Mouse (Mus musculus) embryo, embryonic 11.5 days (tissue): ENCODE results near the gene Mpp2.
A peak's percentile ranks its signal among the peaks of the same experiment; 100 is the strongest.

Source experiments
- DNase-seq: peaks from one replicate; pipeline ENCODE4 v3.0.0-alpha.2; 2012; ENCODE audit warnings: low read depth, low spot score

Mpp2 gene

DNA sequence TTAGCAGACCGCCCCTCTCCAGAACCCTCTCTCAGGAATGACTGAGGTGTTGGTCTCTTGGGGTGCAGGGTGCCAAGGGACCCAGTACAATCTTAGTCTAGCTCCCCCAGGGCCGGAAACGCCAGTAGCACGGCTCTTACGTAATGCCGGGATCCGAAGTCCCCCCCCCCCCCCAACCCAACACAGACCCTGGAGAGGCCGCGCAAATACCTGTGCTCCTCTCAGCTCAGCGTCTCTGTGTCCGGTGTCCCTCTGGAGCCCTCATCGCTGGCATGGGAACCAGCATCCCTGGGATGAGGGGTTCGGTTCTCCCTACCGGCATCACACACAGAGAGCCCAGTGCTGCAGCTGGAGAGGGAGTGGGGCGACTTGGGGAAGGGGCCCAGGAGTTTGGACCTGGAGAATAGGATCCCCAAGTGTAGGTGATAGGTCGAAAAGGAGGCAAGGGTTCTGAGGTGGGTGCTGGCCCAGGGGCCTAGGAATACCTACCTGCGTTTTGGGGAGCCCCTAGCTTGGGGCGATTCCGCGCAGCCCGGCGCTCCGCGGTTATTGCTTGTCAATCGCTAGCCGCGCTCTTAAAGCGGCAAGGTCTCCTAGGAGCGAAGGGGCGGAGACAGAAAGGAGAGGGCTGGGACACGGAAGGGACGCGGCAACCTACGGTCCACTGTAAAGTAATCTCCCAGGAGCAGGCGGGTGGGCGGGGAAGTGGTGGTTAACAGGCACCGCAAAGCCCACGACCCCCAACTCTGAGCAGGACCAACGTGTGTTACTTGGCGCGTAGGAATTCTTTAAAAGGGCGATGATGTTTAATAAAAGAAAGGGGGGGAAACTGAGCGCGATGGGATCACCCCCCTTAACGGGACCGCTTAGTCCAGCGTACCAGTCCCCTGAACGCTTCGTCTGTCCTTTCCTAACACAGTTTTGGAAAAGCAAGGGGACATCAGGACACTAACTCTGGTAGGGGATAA lies at the start of gene Mpp2:
Gene Mpp2, minus strand, starts transcription at position 585 of the 968 bp plus-strand sequence.
- DNase-seq = peak; percentile 77

DNA sequence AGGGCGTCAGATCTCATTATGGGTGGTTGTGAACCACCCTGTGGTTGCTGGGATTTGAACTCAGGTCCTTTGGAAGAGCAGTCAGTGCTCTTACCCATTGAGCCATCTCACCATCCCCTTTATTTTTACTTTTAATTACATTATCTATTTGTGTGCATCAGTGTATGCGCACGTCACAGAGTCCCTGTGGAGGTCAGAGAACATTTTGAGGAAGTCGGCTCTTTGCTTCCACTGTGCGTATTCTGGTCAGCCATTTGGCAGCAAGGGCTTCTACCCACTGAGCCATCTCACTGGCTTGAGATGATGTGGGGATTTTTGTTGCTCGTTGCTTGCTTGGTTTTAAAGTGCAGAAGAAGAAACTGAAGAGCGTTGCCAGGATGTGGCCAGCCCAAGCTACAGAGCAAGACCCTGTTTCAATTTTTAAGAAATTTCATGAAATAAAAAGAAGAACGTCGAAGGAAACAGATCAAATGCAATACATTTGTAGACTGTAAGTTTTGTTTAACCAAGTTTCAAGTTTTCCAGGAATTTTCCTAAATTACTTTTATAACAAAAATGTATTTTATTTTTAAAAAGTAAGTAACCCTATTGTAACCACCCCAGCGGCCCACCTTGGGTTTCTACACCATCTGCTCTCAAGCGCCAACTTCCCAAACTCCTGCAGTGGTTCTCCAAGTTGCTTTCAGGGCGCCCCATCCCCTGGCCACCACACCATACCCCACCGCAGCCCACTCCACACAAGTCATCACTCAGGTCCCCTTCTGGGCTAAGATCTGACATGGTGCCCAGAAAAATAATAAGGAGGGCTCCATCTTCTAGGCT lies 49.5 kb upstream of the Mpp2 start:
- DNase-seq = no peak

GRCm38 (mm10) chr11:102134516-102134915 lies 46.2 kb upstream of the Mpp2 start:
- DNase-seq = no peak

DNA sequence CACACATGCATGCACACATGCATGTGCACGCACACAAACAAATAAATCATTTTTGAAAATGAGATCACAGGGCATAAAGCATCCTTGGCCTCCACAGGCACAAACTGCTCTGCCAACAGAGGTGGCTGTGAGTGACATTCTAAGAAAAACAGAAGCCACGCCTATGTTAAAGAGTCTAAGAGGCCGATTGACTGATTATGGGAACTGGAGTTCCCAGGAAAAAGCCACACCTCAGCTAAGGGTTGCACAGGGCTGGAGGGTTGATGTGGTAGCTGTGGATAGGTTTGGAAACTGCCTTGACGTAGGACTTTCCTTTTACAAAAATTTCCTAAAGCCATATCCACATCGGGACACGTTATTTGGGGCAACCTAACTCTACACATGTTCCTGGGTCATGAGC lies 29.1 kb upstream of the Mpp2 start:
- no peak for DNase-seq

DNA sequence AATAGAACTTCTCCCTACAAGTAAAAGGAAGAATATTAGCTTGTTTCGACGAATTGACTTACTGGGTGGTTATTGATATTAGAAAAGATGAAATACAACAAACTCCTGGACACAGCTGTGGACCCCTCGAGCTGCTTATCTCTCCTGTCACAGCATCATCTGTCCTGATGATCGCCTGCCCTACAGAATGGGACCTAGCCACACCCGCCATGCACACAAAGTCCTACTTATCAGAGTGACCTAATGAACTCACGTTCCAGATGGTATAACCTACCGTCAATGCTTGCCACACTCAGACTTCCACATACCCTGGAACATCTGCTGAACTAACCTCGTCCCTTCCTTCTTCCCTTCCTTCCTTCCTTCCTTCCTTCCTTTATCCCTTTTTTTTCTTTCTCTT lies 27.9 kb upstream of the Mpp2 start:
- DNase-seq = no peak

DNA sequence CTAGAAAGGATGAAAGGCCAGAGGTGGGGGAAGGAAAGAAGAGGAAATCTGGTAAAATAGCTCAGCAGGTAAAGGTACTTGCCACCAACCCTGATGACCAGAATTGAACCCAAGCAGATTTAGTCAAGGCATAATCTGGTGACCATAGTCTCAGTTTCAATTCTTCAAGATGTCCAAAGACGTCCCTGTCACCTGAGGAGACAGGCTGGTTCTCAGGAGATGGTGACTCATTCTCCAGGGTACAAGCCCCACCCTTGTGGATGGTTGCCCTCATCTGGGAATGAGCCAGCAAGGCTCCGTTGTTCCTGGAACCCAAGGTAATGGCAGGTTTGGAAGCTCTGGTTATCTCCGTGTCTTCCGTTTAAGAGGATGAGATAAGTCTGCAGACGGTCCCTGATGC lies 23.3 kb upstream of the Mpp2 start:
- no peak for DNase-seq

DNA sequence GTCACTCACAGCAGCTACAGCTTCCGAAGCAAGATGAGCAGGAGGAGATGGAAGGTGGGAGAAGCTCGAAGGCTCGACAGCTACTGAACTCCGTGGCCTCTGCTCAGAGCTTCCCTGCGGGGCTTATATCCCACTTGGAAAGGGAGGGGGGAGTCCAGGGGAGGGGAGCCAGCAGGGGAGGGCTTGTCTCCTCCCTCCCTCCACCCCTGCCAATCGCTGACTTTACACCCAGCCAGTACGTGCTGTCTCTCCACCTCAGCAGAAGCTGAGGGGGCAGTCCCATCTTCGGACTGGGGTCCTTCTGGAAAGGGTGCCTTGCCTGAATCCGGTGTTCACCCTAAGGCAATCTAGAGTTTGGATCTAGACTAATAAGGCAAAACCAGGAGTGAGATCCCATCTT lies 19.4 kb upstream of the Mpp2 start, which contains the start of gene Pyy:
Gene Pyy, minus strand, starts transcription at position 101 of the 400 bp plus-strand sequence.
- DNase-seq = no peak

- DNase-seq = no peak
Measured at GRCm38 (mm10) chr11:102106911-102107310, 18.6 kb upstream of the Mpp2 start.

GRCm38 (mm10) chr11:102102485-102103258 lies 14.4 kb upstream of the Mpp2 start:
- peak; percentile 81 for DNase-seq

GRCm38 (mm10) chr11:102101219-102101618 lies 12.9 kb upstream of the Mpp2 start, which contains the start of gene Ppy:
TSS of gene Ppy (minus strand) at chr11:102101319.
- no peak for DNase-seq

- peak; percentile 88 for DNase-seq
Measured at GRCm38 (mm10) chr11:102096887-102097391, 8.6 kb upstream of the Mpp2 start.

DNA sequence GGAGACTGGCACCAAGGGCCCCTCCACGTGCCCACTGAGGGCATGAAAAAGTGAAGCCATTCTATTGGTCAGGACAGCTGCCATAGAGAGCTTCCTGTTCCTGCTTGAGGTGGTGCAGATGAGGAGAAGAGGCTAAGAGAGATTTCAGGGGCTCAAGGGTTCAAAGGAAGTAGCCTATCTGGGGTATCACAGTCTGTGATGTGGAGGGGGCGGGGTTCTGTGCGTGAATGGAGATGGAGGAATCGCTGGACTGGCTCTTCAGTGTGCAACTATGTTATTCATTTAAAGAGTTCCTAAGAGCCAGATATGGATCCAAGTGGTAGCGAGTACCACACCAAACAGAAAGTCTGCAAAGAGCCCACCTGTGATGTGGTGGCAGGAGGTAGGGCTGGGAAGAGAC lies 8.1 kb upstream of the Mpp2 start:
- no peak for DNase-seq

DNA sequence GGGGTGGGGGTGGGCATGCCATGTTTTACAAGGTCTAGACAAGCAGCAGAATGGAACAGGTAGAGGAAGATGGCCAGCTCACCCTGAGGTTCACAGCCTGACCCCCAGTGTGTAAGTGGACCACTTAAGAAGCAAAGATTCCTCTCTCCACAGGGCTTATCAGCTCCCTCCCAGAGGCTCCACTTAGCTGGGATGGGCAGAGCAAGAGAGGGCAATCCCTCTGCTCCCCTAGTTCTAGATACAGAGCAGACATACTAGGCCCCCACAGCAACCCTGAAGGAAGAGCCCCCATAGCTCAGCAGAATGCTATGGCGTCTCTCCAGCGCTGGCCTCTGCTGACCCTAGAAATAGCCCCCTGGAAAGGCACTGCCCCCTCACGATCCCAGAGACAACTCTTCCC lies 7.4 kb upstream of the Mpp2 start:
- DNase-seq = no peak

DNA sequence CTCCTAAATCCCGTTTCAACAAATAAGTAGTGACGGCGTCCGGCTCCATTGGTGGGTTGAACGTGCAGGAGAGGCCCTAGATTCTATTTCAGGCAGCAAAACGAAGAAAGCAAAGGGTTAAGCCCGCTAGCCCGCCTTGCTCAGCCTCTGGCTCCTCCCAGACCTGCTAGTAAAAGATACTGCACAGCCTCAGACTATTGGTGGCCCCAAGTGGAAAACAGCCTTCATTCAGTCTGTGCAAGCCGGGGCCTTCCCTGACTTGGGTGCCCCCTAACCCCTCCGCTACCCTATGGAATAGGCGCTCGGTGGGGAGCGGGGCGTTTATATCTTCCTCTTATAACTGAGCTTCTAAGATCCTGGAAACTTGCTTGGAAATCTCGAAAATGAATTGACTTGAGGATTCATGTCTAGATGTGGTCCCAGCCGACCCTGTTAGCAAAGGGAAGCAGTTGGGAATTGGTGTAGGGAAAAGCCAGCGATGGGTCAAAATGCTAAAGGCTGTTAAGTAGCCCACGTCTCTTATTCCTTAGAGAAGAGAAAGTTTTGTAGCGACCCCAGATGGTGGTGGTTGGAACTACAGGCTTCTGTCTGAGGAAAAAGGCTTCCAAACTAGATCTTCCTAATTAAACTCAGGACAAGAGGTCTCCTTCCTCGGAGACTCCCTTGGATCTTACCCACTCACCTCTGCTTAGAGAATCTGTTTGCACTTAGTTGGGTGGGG lies 933 bp upstream of the Mpp2 start:
- DNase-seq = peak; percentile 68

DNA sequence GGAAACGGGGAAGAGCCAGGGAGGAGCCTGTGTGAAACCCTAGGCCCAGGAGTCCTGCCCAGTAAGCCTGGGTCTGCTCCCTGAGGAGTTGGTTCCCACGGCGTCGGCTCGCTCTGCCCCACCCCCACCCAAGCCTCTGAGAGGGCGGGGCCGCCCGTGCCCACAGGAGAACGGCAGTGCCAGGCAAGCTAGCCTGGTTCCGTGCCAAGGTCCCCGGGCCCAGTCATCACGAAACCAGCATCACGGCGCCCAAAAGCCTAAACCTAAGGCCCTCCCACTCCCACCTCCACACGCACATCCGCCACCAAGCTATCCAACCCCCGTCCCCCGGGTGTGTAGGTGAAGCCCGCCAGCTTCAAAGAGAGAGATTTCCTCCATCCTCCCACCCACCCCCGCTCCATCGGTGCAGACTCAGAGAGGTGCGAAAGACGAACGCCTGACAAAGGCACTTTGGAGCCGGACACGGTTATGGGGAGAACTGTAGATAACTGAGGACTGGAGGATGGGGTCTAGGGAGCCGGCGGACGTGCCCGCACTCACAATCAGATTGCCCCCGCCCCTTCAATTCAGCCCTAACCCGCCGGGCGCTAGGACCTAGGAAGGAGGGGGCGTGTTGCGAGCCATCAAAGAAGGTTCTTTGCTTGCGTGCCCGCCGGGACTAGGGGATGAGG lies 1.1 kb downstream of the Mpp2 start:
- DNase-seq = peak; percentile 82

GRCm38 (mm10) chr11:102086331-102086730 lies 2.0 kb downstream of the Mpp2 start:
- no peak for DNase-seq

- no peak for DNase-seq
Measured at GRCm38 (mm10) chr11:102084159-102084558, 4.2 kb downstream of the Mpp2 start.

DNA sequence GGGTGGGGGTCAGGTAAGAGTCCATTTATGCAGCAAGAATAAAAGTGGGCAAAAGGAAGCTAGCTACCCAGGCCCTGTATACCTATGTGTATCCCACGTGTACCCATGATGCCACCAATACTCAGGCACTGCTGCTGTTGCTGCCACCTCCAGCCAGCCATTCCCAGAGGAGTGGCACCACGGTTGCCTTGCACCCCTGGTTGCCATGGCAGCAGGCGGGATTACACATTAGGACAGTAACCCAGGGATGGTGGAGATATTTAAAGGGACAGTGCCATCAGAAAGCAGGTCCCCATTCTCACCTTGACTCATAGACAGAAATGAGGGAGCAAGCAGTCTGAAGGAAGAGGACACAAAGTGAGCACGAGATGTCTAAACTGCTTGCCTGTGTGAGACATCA lies 5.1 kb downstream of the Mpp2 start:
- no peak for DNase-seq

- DNase-seq = no peak
Measured at GRCm38 (mm10) chr11:102082322-102082721, 6.0 kb downstream of the Mpp2 start.

GRCm38 (mm10) chr11:102073722-102074121 lies 14.6 kb downstream of the Mpp2 start:
- no peak for DNase-seq
